Mouse (Mus musculus): ENCODE results near the gene Tnfrsf1b.
A peak's percentile ranks its signal among the peaks of the same experiment; 100 is the strongest.

Tnfrsf1b gene

GRCm38 (mm10) chr4:145256144-145256543 lies 9.5 kb upstream of the Tnfrsf1b start:
- no peak for DNase-seq

- DNase-seq, result no peak
Observed at GRCm38 (mm10) chr4:145254418-145254817, 7.7 kb upstream of the Tnfrsf1b start.

GRCm38 (mm10) chr4:145252611-145253010 lies 5.9 kb upstream of the Tnfrsf1b start:
- DNase-seq, result no peak

GRCm38 (mm10) chr4:145251546-145251945 lies 4.9 kb upstream of the Tnfrsf1b start:
- DNase-seq, result no peak

DNA sequence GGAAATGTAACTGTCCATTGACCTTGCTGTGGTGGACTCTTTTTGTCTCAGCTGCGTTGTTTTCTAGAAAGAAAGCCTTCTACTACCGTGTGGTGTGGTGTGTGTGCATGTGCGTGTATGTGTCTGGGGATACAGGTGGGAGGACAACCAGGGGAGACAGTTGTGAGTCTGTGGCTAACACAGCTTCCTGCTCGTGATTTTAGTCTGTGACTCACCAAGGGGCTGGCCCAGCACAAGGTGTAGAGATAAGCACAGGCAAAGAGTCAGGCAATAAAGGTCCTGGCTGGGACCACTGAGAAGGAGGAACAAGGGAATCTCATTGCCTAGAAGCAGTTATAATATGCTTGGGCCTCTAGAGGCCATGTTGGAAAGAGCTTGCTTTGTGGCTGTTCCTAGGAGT lies 3.3 kb upstream of the Tnfrsf1b start:
- DNase-seq, result no peak

GRCm38 (mm10) chr4:145247556-145247955 lies 886 bp upstream of the Tnfrsf1b start:
- DNase-seq, result no peak

- no peak for DNase-seq
Observed at GRCm38 (mm10) chr4:145245581-145245980, 1.1 kb downstream of the Tnfrsf1b start.

GRCm38 (mm10) chr4:145244676-145245075 lies 2.0 kb downstream of the Tnfrsf1b start:
- DNase-seq, result no peak

- DNase-seq, result no peak
Observed at GRCm38 (mm10) chr4:145242719-145243350, 3.8 kb downstream of the Tnfrsf1b start.

GRCm38 (mm10) chr4:145240723-145241231 lies 5.9 kb downstream of the Tnfrsf1b start:
- no peak for DNase-seq

DNA sequence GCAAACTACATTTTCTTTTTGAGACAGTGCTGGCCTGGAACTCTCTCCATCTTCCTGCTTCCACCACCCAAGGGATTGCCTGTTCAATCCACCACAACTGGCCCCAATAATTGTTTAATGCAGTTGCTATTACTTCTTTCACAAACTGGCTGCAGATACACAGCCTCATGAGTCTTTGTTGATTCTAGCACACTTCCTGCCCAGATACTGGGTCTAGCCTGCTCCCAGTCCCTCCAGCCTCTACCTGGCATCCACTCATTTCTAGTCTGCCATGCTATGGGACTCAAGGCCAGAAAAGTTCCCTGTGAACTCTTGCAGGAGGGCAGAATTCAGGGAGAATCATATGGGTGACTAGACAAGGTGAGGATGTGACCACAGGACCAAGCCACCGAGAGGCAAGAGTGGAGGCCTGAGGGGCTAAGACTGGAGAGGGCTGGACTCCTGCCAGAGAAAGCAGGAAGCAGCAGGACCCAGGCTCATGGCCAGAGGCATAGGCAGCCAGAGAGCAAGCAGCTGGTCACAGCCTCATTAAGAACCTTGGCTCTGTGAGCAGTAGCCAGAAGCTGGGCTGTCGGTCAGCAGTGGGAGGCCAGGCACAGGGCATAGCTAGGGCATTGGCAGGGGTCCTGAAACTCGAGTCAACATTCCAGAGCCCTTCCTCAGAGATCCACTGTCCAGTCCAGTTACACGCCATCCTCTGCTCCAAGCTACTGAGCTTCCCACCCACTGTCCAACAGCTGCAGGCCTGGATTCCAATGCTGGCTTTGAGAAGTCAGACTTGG lies 7.4 kb downstream of the Tnfrsf1b start:
- peak; percentile 49 for DNase-seq

- no peak for DNase-seq
Observed at GRCm38 (mm10) chr4:145236027-145236426, 10.6 kb downstream of the Tnfrsf1b start.

DNA sequence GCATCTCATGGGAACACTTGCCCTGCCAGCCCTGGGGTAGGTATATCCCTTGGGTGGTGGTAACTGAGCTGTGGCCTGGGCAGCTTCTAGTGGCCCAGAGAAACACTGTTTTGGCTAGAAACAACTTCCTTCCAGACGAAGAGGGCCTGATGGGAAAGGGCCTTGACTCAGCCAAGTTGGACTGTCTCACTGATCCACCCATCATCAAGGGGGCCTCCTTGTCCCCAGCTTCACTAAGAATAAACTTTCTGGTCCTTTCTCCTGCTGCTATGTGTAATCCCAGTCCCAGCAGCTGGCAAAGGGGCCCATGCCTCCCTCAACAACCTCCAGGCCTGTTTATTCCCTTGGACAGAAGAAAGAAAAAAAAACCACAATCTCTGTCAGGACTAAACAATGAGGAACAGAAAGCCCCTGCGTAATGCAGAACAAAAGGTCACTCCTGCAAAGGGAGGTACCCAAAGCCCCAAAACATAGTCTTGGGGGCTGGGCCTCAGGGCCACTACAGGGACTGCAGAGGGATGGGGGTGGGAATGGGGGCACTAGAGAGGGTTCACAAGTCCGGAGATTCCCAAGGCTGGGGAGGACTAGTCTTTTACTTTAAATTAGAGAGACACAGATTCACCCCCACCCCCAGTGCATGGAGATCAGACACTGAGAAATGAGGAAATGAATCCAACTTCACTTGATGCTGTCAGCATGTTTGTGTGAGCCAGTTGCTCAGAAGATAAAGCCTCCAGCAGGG lies 13.0 kb downstream of the Tnfrsf1b start:
- DNase-seq, result no peak

- no peak for DNase-seq
Observed at GRCm38 (mm10) chr4:145231732-145232131, 14.9 kb downstream of the Tnfrsf1b start.

DNA sequence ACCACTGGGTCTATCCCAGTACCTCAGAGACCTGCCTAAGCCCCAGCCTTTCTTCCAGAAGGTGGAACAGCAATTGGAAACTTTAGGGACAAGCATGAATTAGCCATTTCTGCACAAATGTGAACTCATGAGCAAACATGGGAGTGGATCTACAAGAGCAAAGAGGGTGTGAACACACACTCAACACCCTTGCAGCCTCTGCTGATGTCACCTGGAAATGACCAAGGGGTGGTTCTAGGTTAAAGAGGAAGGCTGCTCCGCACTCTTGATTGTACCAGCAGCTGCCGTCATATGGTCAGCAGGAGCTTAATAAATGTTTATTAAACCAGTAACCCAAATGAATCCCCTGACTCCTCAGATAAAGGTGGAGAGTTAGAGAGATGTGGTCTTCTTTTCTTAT lies 16.0 kb downstream of the Tnfrsf1b start:
- DNase-seq, result no peak

DNA sequence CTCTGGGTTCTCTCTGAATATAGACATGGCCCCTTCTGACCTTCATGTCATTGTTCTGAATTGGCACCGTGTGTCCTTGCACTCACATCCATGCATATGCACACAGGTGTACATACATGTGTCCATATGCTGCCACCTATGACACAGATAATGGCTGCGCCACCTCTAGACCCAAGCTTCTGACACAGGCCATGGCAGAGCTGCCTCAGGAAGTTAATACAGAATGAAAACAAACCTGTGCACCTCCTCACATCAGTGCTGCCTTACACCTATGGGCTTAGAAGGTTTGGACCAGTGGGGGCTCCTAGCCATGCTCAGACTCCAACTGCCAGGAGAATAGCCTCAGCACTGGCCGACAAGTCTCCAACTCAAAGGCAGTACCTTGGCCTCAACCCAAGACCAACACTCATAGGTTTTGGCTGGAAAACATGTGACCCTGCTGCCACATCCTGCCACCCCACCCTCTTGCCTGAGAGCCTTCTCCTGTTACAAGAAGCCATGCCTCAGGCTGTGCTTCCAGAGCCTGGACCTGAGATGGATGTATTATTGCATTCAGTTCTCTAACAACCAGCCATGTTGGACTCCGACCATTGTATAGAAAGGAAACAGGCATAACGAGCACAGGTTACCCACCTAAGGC lies 17.0 kb downstream of the Tnfrsf1b start:
- no peak for DNase-seq

- no peak for DNase-seq
Observed at GRCm38 (mm10) chr4:145229051-145229450, 17.6 kb downstream of the Tnfrsf1b start.

GRCm38 (mm10) chr4:145224613-145225012 lies 22.1 kb downstream of the Tnfrsf1b start:
- DNase-seq, result no peak

DNA sequence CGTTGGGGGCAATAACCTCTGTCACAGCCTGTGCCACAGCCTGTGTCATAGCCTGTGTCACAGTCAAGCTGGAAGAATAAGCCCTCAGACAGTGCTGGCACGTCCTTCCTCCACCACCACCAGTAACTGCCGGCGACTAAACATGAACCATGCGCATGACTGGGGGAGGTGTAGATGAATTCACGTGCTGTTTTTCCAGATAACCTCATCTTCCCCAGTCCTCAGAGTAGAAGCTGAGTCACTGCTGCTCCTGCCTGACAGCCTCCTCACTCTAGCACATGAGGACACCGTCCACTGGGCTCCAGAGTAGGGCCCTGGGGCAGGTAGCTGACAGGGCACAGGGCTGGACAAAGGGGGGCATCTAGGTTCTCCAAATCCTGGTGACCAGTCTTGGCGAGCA lies 24.6 kb downstream of the Tnfrsf1b start:
- DNase-seq, result no peak

- no peak for DNase-seq
Observed at GRCm38 (mm10) chr4:145221379-145221778, 25.3 kb downstream of the Tnfrsf1b start.

DNA sequence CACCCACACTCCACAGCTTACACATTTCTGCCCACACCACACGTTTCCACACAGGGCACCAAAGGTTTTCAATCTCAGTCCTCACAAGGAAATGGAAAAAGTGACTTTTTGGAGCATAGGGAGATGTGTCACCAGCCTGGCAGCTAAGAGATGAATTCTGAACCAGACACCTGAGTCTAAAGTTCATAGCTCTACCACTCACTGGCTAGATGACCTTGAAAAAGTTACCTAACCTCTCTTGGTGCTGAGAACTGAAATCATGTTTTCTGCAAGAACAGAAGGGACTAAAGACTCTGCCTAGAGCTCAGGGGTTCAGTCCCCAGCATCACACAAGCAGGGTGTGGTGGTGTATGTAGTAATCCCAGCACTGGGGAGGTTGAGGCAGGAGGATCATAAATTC lies 26.7 kb downstream of the Tnfrsf1b start:
- DNase-seq, result no peak

- DNase-seq, result peak; percentile 45
Observed at GRCm38 (mm10) chr4:145219240-145219985, 27.3 kb downstream of the Tnfrsf1b start.
